Mouse (Mus musculus) thymus, postnatal 36 days (tissue): ENCODE data around the gene 4632433K11Rik.
"Not testable (repeated sequence)": the region's sequence is repeated elsewhere in the genome, so short reads cannot be mapped to it uniquely, and the experiment has no call there.

ENCODE experiments used
- DNase-seq, 2 experiments: peaks; one replicate each; pipeline ENCODE4 v3.0.0; 2022; ENCODE audit warnings: mixed read lengths in 2 of 2

The 4632433K11Rik gene

DNA sequence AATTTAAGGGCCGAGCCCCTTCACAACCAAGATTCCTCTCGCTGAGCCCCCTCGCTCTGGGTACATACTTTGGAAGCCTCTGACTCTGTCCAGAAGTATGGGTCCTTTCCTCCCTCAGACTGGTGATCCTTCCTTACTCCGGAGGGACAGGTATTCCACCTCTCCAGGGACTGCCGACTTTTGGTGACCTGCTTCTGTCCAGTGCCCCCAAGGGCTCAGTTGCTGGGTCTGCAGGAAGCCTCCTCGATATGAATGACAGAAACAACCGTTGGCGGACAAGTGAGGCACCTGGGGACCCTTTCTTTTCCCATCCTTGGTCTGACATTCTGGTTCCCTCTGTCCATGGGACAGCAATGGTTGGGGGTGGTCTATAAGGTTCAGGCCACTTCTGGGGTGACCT is 23.5 kb downstream of the 4632433K11Rik start:
- no peak for DNase-seq

DNA sequence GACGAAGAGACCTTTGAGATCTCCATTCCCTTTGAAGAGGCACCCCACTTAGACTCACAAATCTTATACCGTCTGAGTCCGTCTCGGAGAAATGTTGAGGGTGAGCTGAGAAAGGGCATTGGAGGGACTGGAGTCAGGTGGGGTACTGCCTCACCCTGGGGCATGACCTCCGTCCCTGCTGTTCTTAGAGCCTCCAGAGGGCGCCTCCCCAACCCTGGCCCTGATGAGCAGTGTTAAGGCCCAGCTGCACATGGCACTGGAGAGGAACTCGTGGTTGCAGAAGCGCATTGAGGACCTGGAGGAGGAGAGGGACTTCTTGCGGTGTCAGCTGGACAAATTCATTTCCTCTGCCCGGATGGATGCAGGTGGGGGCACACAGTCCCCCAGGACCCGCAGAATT is 23.9 kb downstream of the 4632433K11Rik start:
- DNase-seq = peak in 1 of 2 experiments; percentile 45

DNA sequence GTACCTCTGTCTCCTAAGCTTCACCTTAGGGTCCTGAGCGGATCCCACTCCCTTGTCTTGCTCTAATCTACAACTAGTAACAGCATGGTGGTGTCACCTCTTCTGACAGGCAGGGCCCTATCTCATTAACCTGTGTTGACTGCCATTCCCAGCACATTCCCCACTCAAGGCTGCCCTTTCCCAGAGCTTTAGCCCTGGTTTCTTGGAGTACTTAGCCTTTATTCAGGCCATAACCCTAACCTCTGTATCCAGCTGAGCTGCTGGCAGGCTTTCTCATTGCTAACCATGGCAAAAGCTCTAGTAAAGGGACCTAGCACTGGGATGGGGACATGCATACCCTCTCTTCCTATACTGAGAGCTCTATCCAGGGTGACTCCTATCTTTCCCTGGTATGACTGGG is 24.7 kb downstream of the 4632433K11Rik start:
- no peak for DNase-seq

- no peak for DNase-seq
These were observed 25.5 kb downstream of the 4632433K11Rik start for GRCm38 (mm10) chr7:5059421-5059820.

DNA sequence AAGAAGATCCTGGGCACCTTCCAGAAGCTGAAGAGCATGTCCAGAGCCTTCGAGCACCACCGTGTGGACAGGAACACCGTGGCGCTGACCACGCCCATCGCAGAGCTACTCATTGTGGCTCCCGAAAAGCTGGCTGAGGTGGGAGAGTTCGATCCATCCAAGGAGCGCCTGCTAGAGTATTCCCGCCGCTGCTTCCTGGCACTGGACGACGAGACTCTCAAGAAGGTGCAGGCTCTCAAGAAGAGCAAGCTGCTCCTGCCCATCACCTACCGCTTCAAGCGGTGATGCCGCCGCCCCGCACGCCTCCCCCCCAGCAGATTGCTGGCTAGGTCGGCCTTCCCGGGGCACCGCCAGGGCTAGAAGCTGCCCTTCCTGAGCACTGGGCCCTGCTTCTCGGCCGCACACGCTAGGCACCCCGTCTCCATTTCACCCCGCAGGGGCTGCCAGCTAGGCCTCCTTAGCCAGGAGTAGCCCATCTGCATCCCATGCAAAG is 26.4 kb downstream of the 4632433K11Rik start:
- DNase-seq = peak; percentile 66 to 74

DNA sequence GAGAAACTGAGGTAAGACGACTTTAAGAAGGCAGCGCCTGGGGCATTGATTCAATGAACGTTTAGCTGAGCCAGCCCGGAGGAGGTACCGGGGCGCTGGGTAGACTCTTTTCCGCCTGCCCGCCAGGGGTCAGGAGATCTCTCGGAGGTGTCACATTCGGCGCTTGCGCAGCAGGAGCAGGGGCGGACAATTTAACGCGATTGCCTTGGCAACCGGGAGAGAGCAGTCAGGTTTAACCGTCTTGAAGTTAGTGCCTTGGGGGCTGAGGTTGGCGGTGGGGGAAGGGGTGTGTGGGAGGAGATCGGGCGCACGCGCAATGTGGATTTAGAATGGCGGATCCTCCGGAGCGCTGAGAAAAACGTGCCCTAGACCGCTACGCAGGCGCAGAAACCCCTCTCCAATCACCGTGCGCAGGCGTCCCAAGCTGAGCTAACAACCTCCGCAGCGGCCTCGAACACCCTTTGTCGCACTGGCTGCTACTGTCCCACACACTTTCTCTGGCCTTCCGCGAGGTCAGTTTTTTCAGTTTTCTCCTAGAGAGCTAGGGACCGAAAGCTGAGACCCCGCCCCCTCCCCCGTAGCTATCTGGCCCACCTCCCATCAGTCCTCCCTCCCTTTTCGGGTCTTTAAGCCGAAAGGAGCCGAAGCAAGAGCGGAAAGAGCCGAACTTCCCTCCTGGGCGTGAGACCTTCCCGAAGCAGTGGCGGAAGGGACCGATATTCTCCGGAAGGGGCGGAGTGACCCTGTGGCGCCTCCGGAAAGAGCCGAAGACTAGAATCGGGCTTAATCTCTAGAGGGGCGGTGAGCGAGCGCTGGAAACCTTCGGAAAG is 27.2 kb downstream of the 4632433K11Rik start:
- peak; percentile 98 to 99 for DNase-seq

DNA sequence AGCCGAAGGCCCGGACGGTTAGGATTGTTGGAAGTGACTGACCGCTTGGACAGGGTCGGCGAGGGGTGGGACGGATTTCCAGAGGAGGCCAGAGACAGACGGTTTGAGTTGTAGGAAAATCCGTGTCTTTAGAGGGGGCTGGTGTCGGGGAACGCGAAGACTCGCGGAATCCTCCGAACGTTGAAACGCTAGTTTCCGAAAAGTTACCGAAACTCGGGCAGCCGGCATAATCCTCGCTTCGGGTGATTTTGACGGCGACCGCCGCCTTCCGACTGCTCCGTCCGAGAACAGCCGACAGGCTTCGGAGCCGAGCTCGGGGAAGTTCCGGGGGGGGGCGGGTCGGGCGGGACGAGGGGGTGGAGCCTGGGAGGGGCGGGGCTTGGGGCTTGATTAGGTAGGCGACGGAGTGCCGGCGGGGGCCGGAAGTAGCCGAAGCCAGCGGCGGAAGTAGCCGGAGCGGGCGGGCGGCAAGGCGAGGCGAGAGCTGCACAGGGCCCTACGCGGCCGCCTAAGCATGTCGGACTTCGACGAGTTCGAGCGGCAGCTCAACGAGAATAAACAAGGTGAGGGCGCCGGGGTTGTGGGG is 27.9 kb downstream of the 4632433K11Rik start, which contains the start of gene U2af2:
U2af2 (plus strand) TSS at position 370 of the 586 bp plus-strand sequence.
- peak; percentile 94 to 95 for DNase-seq

DNA sequence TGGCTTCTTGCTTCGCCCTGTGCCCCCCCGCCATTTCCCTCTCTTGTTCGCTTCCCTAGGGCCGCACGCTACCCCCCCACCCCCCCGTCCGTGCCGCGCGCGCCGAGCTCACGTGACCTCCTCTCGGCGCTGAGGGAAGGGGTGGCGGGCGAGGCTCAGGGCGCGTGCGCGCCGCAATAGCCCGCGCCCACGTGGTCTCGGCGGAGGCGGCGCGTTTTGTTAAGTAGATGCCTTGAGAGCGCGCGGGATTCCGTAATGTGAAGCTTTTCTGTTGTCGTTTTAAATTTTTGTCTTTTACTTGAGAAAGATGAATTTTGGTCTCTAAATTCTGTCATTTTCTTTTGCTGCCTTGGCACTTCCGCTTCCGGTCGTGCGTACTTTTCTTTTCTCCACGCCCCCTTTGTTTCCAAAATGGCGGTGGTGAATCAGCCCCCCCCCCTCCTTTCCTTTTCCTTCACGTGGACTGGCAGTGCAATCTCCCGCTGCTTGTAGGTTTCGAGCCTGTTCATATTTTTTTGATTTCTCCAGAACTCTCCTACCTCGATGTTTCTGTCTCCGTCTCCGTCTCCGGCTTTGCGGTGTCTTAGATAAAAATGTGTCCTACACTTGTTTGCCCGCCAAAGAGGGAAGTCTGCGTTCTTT is 28.6 kb downstream of the 4632433K11Rik start:
- DNase-seq = no peak

- DNase-seq = no peak
These were observed 31.0 kb downstream of the 4632433K11Rik start for GRCm38 (mm10) chr7:5064886-5065285.

DNA sequence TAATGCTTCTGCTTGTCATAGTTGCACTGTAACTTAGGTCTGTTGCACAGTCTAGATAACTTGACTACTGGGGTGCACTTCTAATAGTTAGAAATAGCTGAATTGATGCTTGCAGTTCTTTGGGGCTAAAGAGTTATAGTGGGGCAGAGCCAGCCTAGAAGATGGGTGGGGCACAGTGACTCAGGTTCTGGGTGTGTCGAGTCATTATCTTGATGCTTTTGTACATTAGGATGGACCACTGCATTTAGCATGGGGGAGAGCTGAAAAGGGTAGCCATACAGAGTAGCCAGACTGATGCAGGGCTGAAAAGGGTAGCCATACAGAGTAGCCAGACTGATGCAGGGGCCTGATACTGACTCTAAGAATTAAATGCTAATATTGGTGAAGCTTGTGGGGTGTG is 39.7 kb downstream of the 4632433K11Rik start:
- no peak for DNase-seq

- DNase-seq = no peak
These were observed 41.1 kb downstream of the 4632433K11Rik start for GRCm38 (mm10) chr7:5074984-5075383.

GRCm38 (mm10) chr7:5076931-5077330 is 43.0 kb downstream of the 4632433K11Rik start:
- DNase-seq = no peak

DNA sequence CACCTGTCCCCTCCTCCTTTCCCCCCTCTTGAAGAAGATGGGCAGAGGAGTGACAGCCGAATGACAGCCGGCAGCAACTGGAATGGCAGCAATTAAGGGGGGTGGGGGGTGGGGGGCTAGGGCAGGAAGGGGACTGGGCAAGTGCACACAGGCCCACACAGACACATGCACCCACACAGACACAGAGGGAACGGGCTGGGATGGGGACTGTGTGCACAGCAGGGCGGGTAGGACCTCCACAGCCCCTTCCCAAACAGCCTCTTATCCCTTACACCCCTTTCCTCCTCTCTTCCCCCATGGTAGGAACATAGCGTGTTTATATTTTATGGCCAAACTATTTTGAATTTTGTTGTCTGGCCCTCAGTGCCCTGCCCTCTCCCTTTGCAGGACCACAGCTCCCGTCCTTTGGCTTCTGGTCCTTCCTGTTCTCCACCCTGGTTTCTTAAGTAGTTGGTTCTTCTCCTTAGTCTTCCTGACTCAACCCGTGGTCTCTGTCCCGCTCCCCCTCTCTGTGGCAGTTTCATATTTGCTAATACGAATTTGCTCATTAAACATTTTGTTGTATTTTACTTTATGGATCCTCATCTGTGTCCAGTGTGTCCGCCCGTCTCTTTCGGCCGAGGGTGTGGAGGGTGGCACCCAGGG is 45.6 kb downstream of the 4632433K11Rik start:
- DNase-seq = not testable (repeated sequence)

GRCm38 (mm10) chr7:5080010-5080751 is 46.3 kb downstream of the 4632433K11Rik start, which contains the start of gene Epn1:
Gene Epn1 (plus strand): TSS chr7:5080235.
- DNase-seq = peak; percentile 94 to 96

GRCm38 (mm10) chr7:5080815-5081214 is 46.9 kb downstream of the 4632433K11Rik start:
- peak in 1 of 2 experiments; percentile 7 for DNase-seq

- DNase-seq = no peak
These were observed 47.3 kb downstream of the 4632433K11Rik start for GRCm38 (mm10) chr7:5081241-5081640.

GRCm38 (mm10) chr7:5081939-5082338 is 48.0 kb downstream of the 4632433K11Rik start:
- DNase-seq = no peak

DNA sequence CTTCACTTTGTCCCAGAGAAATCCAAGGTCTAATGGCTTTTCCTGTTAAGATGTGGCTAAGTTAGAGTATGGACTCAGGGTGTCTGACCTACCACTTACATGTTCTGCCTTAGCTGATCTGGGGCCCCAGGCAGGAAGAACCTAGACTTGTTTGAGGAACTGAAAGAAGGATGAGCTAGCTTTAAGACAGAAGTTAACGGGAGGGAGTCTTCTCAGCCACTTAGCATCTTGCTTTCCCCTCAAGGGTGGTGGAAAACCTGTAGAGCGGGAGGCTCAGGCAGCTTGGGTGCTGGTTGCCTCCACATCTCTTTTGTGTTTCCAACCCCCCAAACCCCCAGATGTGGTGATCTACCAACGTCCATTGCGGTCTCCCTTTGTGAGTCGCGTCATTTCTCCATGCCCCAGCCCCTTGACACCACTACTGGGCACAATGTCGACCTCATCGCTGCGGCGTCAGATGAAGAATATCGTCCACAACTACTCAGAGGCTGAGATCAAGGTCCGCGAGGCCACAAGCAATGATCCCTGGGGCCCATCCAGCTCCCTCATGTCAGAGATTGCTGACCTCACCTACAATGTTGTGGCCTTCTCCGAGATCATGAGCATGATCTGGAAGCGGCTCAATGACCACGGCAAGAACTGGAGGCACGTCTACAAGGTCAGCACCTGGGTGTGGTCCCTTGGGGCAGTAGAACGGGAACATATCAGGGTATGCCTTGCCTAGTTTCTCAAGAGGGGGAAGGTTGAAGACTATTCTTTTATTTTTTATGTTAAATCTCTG is 49.6 kb downstream of the 4632433K11Rik start:
- DNase-seq = no peak
